Mouse (Mus musculus): ENCODE data around the gene Xylt2.

GRCm38 (mm10) chr11:94718113-94718909, 41.0 kb upstream of the Xylt2 start:
- TF ChIP-seq CTCF (IDR thresholded peaks at IDR 0.05; ENCODE audit: low read depth, low read length) (no peak), POLR2A (IDR thresholded peaks at IDR 0.05; ENCODE audit: borderline replicate concordance, low read depth, low read length) (no peak)
